Mouse (Mus musculus) hindbrain, embryonic 16.5 days (tissue): ENCODE results near the gene Zfp839. TPM values are rescaled to one million over a fixed set of nuclear protein-coding genes. Genes with fewer than 3 reads are reported as not detected.

Experiments
- polyA plus RNA-seq: library from polyadenylated mRNA; unstranded; fragments of >200 nt; fragmentation: Nextera tagmentation; extraction: Ambion mirVana; gene quantifications from 2 replicates; pipeline ENCODE4 v1.2.1, GENCODE M21; 2015

Gene Zfp839
- polyA plus RNA-seq, 1 experiment from 2014 or later: 3.7 TPM

Other genes starting within 250 kb of the Zfp839 start
- gene Dync1h1, start 248.8 kb upstream of the Zfp839 start, polyA plus RNA-seq: 85.8 and 91.5 TPM in 2 replicates
- gene 1700001K19Rik, start 167.6 kb upstream of the Zfp839 start, polyA plus RNA-seq: 0.16 and 0.55 TPM in 2 replicates
- 1,477 and 1,618 TPM in 2 replicates for gene Hsp90aa1, start 147.5 kb upstream of the Zfp839 start, polyA plus RNA-seq
- 23.0 TPM in 2 replicates for gene Wdr20, start 112.3 kb upstream of the Zfp839 start, polyA plus RNA-seq
- 13.9 and 16.8 TPM in 2 replicates for gene Mok, start 9.3 kb upstream of the Zfp839 start, polyA plus RNA-seq
- 80.9 and 98.1 TPM in 2 replicates for gene Cinp, start 38.9 kb downstream of the Zfp839 start, polyA plus RNA-seq
- 5.3 and 7.0 TPM in 2 replicates for gene Tecpr2, start 39.0 kb downstream of the Zfp839 start, polyA plus RNA-seq
- 12.2 and 14.2 TPM in 2 replicates for gene Ankrd9, start 128.8 kb downstream of the Zfp839 start, polyA plus RNA-seq
- 4.1 and 4.5 TPM in 2 replicates for gene Rcor1, start 189.1 kb downstream of the Zfp839 start, polyA plus RNA-seq